Mouse (Mus musculus): Measurements from ENCODE around the gene Gsn.

DNA sequence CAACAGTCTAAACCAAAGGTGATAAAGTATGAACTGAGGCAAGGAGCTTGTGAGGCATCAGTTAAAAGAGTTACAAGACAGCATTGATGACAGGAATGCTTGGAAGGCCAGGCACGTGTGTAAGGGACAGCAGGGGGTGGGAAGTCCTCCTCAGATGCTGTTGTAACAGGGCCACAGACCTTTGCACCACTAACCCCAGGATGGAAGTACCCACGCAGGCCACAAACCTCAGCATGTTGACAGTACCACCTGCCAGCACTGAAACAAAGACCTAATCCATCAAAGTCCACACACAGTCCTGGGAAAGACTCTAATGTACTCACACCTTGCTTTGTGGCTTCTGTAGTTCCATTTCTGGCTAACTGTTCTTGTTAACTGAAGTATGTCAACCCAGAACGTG is 22.3 kb upstream of the Gsn start:
- TF ChIP-seq CTCF (IDR thresholded peaks at IDR 0.05; ENCODE audit: low read depth, low read length) (no peak), POLR2A (IDR thresholded peaks at IDR 0.05; ENCODE audit: extremely low read depth, insufficient read depth, low read length) (no peak)
